Mouse (Mus musculus): ENCODE data around the gene Vtcn1.
A peak's percentile ranks its signal among the peaks of the same experiment; 100 is the strongest.

The Vtcn1 gene

DNA sequence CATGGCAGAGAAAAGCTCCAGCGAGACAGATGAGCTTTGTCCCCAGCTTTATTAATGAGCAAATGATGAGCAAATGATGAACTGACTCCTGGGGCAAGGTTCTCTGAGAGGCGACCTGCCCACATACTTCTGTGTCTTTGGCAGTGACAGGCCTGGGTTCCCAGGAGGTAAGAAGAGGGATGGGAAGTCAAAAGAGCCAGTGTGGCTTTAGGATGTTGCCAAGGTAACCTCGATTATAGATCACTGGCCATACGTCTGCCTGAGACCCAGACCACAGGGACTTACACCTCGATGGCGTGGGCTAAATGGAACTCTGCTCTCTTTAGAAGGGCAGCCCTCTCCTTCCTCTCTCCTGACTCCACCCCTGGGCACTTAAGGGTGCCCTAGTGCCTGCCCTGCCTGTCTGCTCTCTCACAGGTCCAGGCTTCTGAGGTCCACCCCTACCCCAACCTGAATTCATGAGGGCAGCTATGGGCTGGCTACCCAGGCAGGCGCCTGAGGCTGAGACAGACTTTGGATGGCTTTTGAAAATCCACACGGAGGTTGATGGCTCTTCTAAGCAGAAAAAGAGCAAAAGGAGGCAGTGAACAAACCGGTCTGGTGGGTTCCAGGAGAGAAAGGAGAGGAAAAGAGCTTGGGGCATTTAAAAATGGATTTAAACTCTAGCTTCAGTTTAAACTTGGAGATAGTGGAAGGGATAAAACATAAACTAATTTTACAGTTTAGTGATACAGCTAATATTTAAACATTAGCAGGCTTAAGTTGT, 31.0 kb downstream of the Vtcn1 start:
- no peak for DNase-seq (ENCODE audit: low spot score in 2 of 2)

GRCm38 (mm10) chr3:100857139-100857538, 31.9 kb downstream of the Vtcn1 start:
- DNase-seq (ENCODE audit: low spot score in 2 of 2), result no peak

GRCm38 (mm10) chr3:100858334-100859002, 33.2 kb downstream of the Vtcn1 start:
- no peak for DNase-seq (ENCODE audit: low spot score in 2 of 2)

DNA sequence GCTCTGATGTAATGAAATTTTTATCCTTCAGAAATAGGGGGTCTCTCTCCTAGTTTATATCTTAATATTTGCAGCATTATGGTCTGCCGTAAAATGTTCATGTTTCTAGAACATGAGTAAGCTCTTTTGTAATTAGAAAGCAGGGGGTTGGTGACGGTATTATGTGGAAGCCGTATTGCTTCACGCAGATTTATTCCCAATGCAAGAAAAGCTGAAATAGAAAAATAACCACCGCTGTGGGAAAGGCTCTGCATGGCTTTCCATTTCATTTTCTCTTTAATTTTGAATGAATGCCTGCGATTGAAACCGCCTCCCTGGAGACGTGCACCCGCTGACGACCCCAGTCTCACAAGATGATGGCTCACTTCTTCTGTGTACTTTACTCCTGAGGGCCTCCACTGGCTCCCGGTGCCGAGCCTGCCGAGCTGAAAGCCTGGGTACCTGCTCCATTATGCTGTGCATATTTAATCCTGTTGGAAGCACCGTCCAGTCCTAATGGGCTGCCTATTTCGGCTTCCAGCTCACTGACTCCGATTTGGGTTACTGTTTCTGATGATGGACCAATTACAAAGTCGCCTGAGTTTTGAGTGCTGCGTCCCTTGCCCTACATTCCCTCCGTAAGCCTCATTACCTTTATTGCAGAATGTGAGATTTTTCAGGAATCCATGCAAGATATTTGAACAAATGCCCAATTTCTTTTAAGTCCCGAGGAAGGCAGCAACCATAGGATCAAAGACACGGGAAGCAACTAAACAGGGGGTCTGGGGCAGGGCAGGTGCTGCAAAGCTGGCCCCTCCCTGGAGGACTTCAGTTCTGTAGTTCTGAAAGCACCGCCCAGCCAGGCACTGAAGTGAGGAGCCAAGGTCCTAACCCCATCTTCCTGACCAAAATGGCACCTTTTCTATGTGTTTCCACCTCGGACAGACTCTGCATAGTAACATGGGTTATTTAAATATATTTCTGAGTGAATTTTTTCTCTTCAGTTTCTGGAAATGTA, 36.3 kb downstream of the Vtcn1 start:
- DNase-seq (ENCODE audit: low spot score in 2 of 2), result no peak

DNA sequence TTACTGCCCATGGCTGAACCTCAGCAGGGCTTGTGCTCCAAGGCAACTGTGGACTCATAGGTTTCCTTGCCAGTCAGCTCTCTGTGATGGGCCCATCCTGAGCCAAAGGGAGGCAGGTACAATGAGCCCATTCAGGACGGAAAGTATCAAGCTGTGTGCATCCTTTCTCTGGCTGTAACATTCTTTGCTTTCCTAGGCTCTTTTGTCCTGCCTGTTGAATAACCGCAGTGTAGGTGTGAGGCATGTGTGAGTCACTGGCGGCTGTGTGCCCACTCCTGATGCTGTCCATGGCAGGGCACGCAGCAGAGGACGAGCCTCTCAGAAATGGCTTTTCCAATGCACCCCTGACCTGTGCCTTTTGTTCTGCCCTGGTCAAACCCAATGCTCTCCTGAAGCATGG, 41.7 kb downstream of the Vtcn1 start:
- DNase-seq (ENCODE audit: low spot score in 2 of 2), result no peak

GRCm38 (mm10) chr3:100877057-100877456, 51.8 kb downstream of the Vtcn1 start:
- DNase-seq (ENCODE audit: low spot score in 2 of 2), result no peak

DNA sequence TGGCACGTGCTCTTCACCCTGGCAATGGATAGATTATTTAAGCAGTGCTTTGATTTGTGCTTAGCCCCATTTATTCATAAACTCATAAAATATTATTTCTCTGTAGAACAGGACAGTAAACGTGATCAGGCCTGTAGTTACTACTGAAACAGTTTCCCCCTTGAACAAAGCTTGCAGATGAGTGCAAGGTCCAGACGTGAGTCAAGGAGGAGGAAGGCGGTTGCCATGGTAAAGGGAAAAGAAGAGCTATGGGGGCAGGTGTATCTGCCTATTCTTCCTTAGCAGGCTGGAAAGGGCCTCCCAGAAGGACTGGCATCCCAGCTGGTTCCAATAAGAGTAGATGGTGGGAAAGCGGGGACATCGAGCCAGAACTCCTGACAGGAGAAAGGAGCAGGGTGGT, 56.1 kb downstream of the Vtcn1 start:
- DNase-seq (ENCODE audit: low spot score in 2 of 2), result no peak

- DNase-seq (ENCODE audit: low spot score in 2 of 2), result no peak
Observed at GRCm38 (mm10) chr3:100881843-100882634, 56.8 kb downstream of the Vtcn1 start.

- no peak for DNase-seq (ENCODE audit: low spot score in 2 of 2)
Observed at GRCm38 (mm10) chr3:100889234-100889633, 64.0 kb downstream of the Vtcn1 start.

DNA sequence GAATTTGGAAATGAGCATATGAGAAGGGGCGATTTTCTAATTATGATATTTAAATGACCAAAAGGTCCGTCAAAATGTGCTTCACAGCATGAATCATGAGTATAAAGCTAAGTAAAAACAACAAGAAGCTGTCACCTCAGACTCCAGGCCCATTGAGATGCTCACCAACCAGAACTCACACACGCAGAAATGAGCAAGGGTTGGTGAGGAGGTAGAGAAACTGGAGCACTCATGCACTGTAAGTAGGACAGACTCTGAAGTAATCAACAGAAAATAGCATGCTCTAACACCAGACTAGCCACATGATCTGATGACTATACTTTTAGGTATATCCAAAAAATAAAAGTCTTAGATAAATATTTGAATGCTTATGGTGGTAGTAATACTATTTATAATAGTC, 65.1 kb downstream of the Vtcn1 start:
- no peak for DNase-seq (ENCODE audit: low spot score in 2 of 2)

- DNase-seq (ENCODE audit: low spot score in 2 of 2), result no peak
Observed at GRCm38 (mm10) chr3:100892383-100893335, 67.4 kb downstream of the Vtcn1 start.

GRCm38 (mm10) chr3:100895500-100895899, 70.2 kb downstream of the Vtcn1 start:
- no peak for DNase-seq (ENCODE audit: low spot score in 2 of 2)

- DNase-seq (ENCODE audit: low spot score in 2 of 2), result no peak
Observed at GRCm38 (mm10) chr3:100906128-100906527, 80.9 kb downstream of the Vtcn1 start.

- DNase-seq (ENCODE audit: low spot score in 2 of 2), result no peak
Observed at GRCm38 (mm10) chr3:100906916-100907315, 81.7 kb downstream of the Vtcn1 start.

DNA sequence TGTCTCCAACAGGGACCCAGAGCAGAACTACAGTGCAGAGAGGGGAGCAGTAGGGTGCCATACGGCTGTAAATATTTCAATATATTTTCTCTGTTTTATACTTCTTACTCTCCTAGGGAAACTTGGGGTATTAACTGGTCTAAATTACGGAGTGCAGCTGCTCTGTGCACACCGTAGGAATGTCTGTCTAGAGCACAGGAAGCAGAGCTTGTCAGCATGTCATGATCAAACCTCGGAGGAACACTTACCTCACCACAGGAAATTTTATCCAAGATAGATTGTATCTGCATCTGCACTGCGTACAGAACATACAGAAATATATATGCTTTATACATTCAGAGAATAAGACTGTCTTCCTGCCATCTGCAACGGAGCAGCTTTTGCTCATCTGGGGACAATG, 83.3 kb downstream of the Vtcn1 start:
- no peak for DNase-seq (ENCODE audit: low spot score in 2 of 2)

GRCm38 (mm10) chr3:100910621-100911020, 85.4 kb downstream of the Vtcn1 start:
- DNase-seq (ENCODE audit: low spot score in 2 of 2), result no peak

GRCm38 (mm10) chr3:100911026-100911425, 85.8 kb downstream of the Vtcn1 start:
- DNase-seq (ENCODE audit: low spot score in 2 of 2), result no peak

GRCm38 (mm10) chr3:100911498-100912213, 86.4 kb downstream of the Vtcn1 start:
- no peak for DNase-seq (ENCODE audit: low spot score in 2 of 2)

GRCm38 (mm10) chr3:100916844-100917243, 91.6 kb downstream of the Vtcn1 start:
- DNase-seq (ENCODE audit: low spot score in 2 of 2), result peak in 1 of 2 experiments; percentile 26

Measured in heart, adult 9 months (tissue).